Mouse (Mus musculus) frontal cortex, postnatal 36 days (tissue): ENCODE data around the gene Grik4.
A peak's percentile ranks its signal among the peaks of the same experiment; 100 is the strongest.

Experiments used
- DNase-seq, 2 experiments: peaks; one replicate each; pipeline ENCODE4 v3.0.0; 2022; ENCODE audit warnings: low spot score in 2 of 2

Grik4 gene

DNA sequence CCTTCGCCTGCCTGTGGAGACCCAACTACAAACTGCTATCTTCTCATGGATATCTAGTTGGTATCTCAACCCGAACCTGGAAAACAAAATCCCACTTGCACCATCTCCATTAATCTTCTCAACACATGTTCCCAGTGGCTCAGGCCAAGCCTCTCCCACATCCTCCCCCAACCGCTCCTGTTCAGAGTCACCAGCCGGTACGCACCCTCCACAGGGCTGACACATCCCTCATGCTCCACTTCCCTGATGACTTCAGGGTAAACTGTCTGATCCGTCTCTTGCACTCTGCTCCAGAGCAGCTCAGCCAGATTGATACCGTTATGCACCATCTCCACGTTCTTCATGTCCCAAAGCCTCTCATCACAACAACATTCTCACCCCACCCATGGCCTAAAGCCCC lies 198.3 kb downstream of the Grik4 start:
- DNase-seq: no peak

DNA sequence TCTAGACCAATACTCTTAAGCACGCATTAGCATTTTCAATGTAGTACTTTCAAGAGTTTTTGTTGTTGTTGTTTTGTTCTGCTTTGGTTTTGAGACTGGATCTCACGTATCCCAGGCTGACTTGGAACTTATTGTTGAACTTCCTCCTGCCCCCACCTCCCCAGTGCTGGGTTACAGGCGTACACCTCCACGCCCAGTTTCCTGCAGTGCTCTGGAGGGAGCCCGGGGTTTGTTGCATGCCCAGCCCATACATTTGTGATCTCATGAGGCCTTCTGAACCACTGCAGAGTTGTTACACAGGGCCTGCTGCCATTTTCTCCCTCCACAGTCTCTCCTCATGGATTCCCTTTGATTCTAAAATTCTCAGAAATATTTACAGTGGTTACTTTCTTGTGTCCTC lies 201.9 kb downstream of the Grik4 start:
- DNase-seq: no peak

DNA sequence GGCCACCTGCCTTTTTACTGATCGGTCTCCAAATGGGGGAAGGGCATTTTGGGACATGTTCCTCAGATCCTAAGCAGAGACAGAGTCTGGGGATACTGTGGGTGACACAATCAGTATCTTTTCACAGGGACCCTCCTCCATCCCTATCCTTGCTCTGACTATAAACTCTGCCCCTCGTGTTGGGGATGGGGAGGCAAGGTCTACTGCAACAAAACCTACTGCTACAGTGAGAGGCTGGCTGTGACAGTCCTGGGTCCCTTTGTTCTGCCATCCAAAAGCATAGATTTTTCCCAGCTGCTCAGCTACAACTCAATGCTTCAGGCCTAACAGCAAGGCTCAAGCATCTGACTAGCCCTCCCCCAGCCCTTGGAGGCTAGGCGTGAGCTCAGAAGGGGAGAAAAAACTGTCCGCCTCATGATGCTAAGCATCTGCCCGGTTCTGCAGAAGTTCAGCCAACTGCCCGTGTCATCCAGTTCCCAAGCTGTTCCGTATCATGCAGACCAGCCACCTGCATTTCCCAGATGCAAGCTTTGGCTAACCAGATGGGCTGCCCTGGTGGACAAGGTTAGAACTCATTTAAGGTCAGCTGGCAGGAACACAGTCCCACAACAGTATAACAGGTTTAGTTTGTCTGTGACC lies 207.5 kb downstream of the Grik4 start:
- no peak for DNase-seq

DNA sequence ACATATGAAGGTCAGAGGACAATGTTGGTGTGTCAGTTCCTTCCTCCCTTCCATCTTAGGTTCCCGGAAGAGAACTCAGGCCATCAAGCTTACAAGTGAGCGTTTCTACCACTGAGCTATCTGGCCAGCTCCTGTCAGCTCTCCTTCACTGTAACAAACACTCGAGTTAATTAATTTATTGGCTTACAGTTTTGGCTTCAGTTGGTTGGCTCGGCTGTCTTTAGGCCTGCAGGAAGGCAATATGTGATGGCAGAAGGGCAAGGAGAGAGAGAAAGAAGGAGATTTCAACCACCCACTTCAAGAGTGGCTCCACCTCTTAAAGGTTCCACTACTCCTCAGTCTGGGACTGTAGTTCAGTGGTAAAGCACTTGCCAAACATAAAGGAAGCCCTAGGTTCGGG lies 209.2 kb downstream of the Grik4 start:
- DNase-seq: no peak

DNA sequence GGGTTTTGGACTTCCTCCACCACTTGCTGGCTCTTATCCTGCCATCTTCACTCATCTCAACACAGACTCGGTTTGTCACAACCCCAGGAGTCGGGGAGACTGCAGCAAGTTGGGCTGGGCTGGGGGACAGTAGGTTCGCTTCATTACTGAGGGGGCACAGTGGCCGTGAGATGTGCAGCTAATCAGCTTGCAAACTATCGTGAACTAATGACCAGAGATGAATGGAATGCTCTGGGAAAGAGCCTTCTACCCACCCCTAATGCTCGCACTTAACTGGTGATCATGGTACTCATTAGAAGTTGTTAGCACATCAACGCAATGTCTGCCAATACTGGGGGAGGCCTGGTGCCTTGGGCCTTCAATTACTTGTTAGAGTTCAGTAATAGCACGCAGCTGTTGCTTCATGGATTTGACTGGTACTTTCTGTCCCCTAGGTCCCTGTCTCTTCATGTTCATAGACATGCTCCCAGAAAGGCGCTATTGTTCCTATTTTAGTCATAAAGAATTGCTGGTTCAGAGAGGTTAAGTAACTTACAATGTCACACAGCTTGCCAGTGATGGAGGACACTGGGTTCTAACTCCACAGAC lies 211.5 kb downstream of the Grik4 start:
- DNase-seq: no peak

DNA sequence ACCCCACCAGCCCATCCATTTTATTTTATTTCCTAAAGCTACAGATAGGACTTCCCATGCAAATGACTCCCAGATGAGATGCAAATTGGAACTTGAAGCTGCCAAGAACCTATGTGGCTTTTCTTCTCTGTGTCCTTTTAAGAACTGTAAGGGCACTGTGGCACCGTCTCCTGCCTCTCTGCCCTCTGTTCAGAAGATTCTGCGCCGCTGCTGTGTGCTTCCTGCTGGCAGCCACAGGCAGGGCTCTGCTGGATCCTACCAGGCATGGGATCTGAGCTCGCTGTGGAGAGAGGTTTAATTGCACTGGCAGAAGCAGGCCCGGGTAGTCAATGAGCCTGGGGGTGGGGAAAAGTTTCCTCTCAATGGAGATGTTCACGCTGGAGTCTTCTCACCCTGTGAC lies 215.8 kb downstream of the Grik4 start:
- no peak for DNase-seq

DNA sequence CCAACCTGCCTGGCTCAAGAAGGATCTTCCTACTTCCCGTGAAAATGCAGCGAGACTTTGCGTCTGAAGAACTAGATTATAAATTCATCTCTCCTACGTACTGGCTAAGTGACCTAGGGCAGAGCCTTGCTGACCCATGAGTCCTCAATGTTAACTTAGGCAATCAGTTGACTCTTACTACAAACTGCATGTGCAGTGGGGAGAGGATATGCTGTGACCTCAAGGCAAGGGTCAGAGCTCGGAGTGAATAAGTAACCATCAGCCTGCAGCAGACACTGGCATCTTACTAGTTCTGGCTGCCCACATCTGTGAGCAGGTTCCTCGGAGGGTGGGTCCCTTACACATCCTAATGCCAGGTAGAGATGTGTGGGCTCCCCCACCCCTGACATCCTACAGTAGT lies 216.6 kb downstream of the Grik4 start:
- DNase-seq: no peak

DNA sequence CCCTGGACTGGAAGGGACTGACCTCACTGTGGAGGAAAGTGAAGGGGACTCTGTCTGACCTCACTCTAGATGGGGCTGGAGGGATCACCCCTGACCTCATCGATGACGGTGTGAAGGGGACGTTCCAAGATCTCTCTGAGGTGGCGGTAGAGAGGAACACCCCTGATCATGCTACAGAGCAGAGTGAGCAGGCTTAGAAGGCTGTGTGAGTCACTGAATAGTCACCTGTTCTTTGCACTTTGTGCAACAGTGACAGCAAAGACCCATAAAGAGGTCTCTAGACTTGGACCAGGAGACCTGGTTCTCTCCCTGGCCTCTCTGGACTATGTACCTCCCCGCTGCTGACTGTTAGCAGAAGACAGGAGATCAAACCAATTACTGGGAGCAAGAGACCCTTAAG lies 217.1 kb downstream of the Grik4 start:
- no peak for DNase-seq

DNA sequence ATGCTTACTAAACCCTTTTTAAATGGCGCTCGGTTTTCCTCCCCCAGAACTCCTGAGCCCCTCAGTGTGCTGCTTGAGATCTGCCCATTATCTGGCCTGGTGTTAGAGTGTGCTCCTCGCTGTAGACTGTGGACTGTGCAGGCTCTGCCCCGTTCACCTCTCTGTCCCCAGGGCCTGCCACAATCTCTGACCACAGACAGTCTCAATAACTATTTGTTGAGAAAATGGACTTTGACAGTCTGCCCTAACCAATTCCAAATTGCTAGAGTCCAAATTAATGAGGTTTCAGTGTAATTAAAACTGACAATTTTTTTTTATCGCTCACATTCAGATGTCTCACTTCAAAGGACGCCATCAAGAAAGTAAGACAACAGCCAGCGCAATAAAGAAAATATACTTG lies 220.2 kb downstream of the Grik4 start:
- no peak for DNase-seq

DNA sequence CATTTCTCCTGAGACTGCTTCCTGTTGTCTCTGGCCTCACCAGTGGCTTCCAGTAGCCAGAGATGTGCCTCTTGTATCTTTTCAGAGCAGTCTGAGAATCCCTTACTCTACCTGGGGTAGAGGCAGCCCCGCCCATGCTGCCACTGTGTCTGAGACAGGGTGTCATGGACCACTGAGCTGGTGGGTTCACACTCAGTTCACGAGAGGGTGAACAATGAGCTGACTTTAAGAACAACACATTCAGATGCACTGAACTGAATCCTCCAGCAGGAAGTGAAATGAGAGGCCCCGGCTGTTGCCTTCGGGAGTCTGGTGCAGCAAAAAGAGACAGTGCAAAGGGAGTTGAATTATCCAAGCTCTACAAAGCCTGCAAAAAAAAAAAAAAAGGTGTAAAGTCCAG lies 221.8 kb downstream of the Grik4 start:
- no peak for DNase-seq

DNA sequence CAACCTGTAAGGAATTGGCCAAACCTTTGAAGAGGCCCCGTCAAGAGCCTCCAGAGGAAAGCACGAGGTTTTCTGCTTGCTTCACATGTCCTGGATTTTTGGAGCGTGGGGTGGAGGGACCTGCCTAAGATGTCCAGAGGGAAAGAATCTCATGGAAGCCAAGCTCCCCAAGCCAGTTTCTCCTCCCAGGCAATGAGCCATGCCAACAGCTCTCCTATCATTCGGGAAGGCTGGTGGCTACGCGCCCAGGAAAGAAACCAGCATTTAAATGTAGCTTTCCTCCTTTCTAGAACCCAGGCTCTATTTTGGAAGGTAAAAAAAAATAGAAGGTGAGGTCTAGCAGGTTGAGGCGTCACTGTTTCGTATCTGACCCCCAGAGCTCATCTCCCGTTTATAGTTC lies 222.6 kb downstream of the Grik4 start:
- DNase-seq: peak in 1 of 2 experiments; percentile 38

DNA sequence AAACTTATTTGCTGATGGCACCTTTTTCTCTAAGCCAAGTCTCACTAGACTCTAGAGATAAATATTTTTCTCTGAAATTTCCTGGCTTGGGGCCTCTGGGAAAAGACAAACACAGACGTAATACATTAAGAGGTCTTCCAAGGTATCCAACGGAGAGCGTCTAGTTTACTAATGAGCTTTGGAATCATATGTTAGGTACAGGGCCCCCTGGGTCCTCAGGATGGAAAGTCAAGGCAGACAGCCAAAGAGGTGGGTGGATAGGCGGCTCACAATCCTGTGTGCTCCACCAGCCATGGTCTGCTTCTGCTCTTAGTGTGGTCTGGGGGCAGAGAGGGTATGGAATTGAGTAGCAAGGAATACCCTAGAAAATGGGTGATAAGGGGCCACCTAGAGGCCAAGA lies 223.1 kb downstream of the Grik4 start:
- DNase-seq: no peak

DNA sequence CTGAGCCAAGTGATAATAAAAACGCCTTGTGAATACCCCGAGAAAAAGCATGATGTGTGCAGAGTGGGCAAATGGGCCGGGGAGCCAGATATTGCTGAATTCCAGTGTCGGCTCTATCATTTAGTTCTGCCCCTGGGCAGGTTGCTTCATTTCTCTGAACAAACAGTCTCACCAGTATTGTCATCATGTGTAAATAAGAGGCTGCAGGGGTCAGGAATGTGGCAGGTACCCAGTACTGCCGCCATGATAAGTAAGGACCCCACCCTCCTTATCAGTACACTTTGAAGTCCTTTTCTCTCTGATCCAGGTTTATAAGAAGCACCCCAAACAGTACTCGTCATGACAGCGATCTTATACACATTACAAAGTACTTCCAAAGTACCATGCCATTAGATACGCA lies 230.4 kb downstream of the Grik4 start:
- no peak for DNase-seq

DNA sequence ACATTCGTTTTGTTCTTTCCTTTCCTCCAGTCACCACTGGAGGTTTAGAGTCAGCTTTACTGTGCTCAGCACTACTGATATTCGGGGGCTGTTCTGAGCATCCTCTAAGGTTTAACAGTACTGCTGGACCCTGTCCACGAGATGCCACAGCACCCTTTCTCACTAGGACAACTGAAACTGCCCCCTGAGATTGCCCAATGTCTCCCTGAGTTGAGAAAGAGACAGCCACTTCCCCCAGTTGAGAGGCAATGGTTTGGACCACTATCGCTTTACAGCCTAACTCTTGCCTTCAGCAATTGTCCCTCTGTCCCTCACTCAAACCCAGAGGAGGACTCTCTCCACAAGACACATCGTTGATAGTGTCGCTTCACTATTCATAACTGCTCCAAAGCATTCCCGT lies 238.4 kb downstream of the Grik4 start:
- no peak for DNase-seq

DNA sequence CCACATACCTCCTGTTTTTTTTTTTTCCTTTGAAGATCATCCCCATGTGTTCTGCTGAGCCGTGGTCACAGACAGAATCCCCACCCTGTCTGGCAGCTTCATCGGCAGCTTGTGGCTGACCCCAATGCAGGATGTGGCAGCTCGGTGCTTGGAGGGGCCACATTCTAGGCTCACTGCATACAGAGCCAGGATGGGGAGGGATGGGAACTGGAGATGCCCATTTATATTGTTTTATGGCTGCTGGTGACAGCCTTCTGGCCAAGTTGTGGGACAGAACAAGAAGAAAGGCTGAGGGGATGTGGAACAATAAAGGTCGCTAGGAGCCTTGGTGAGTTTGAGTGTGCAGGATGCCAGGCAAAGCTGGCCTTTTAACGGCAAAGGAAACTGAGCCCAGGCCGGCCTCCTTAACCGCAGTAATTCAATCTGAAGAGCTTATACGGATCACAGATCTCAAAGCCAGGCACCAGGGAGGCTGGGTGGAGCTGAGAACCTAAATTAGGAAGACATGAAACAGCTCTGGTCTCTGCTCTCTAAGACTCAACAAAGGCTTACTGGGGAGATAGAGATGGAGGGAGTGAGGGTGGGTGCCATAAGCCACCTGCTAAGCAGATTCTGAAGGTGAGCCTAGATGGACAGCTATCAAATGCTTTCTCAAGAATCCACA lies 241.0 kb downstream of the Grik4 start:
- no peak for DNase-seq

DNA sequence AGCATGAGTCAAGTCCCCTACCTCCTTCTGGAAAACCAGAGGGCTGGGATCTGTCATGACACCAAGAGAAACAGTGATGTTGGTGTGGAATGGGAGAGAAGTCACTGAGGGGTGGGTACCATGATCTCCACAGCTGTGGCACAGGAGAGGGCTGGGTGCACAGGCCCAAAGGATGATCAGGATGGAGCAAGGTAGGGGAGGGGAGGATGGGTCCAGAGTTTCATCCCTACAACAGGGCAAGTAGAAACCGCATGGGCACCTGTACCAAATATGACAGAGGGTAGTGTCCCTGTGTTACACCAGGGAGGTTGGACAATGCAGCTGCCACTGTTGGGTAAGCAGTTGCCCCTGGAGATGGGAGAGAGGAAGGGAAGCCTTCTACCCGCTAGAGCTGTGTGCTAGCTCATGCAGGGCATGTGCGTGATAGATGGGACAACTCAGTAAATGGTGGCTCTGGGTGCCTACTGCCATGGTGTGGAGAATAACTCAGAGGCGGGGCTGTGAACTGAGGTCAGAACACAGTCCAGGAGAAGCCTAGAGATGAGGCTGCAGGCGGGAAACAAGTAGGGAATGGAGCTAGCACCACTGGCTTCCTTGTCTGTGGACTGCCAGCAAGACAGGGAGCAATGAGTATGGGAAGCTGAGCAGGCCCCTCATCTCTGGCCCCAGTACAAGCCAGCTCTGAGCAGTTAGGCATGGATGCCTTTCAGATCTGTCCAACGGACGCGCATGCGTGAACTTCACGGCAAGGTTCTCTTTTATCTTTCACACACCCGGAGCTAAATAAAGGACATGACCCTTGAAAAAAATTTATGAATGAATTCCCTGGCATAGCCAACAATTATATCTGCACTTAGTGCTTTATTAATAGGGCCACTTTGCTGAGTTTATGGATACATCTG lies 241.8 kb downstream of the Grik4 start:
- no peak for DNase-seq

DNA sequence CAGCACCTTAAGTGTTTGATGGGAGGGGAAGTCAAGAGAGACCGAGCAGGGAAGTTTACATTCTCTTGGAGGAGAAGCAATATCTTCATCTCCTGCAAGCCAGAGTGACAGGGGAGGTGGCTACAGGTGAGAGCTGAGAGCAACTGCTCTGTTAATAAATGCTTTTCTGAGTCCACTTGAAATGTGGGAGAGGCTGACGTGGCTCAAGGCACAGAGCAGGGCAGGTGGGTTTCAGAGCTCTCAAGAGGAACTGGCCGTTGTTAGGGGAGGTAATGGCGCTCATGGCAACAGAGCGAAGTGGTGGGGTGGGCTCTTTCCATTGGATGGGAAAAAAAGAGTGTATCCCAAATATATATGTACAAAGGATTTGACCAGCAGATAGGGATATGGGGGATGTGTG lies 242.6 kb downstream of the Grik4 start:
- DNase-seq: no peak

DNA sequence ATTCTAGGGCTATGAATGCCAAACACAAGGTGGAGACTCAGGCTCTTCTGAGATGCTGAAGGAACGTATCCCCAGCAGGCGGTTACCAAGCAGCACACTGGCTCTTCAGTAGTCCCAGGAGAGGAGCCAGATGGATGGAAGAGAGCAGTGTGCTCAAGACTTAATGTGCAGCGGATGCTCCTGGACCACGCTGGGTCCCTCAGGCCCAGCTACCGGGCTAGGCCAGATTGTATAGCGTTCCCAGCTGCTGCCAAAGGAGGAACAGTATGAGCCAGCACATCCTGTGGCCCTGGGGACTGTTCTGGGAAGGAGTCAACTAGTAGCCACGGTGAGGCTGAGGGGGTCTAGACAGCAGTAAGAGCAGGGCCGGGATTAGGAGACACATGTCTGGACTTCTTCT lies 251.3 kb downstream of the Grik4 start:
- DNase-seq: no peak

DNA sequence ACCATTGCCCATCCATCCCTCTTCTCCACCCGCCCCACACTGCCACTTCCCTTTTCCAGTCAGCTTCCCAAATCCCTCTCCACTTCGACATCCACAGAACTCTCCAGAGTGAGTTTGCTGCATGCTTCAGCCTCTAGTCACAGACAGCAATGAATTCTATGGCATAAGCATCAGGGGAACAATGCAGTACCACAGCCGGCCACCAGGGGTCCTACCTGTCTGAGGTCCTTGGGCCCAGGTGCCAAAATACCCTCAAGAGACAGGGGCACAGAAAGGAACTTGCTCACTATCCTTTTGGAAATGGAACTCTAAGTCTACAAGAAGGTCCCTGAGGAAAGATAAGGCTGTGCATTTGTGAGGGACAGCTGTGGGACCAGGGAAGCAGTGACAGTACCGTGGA lies 256.1 kb downstream of the Grik4 start:
- DNase-seq: peak; percentile 52 to 57

DNA sequence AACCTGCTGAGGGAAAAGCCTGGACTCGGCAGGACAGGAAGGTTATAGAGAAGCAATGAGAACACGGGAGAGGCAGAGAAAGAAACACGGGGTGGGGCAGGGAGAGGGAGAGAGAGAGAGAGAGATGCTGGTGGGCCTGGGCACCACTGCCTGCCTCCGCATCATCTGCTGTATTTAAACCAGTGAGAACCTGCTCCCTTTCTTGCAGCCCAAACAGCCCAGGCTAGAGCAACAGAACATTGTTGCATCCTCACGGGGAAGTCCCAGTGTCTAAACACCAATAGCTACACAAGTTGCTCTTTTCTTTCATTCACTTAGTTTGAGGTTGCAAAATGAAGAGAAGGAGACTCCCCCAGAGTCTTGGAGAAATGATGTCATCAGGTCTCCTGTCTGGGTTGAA lies 258.2 kb downstream of the Grik4 start:
- no peak for DNase-seq

DNA sequence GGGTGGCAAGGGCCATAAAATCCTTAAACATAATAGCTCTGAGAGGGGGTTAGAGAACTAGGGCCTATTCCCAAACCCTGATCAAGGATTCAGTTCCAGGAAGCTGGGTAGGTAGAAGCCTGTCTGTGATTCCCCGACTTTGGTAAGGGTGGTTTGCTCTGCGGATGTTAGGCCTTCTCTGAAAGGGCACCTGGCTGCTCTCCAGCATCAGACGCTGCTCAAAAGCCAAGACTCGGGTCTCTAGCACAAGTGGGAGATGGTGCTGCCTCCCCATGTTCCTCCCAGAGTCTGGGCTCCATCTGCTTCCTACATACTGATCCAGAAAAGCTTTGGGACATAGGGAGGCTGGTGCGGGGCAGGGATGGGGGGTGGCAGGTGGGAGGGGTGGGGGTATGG lies 270.3 kb downstream of the Grik4 start:
- no peak for DNase-seq

DNA sequence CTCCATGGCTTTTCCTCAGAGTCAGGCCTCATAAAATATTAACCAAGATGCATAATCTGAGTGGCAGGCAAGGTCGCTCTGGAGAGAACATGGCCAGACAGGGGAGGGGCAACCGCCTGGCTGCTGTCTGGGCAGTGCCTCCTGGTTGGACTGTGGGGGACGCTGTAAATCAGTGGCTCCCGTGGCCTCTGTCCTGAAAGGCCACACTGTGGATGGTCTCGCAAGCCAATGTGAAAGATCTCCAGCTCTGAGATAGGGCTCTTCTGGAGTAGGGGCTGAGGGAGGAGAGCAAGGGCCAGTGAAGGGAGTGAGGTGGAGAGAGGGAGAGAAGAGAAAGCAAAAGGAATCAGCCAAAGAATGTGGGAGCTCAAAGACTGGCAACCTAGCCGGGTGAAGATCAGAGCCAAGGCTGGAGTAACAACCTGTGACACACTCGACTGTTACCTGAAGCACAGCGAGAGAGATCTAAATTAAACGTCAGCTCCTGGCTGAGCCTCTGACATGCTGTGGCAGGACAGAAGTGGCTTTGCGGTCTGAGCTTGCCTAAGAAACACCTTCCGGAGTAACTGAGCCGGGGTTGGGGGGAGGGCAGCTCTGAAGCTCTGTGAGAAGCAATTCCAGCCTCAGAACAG lies 270.8 kb downstream of the Grik4 start:
- no peak for DNase-seq
